Mouse (Mus musculus): ENCODE data around the gene Ttc25. TPM values are rescaled to one million over a fixed set of nuclear protein-coding genes. Genes with fewer than 3 reads are reported as not detected.
"Not testable (repeated sequence)": the region's sequence is repeated elsewhere in the genome, so short reads cannot be mapped to it uniquely, and the experiment has no call there.

The Ttc25 gene
- polyA plus RNA-seq, 1 experiment from 2014 or later = 1.9 TPM

GRCm38 (mm10) chr11:100579116-100579799 is 33.9 kb downstream of the Ttc25 start:
- 96% methylated on average over 9 of the region's 9 CpGs for WGBS
- peaks cover 20% of the 10 kb centered on the region for H3K4me1 ChIP-seq
- peaks cover 10% of the 10 kb centered on the region for H3K27me3 ChIP-seq (ENCODE audit: low read depth, poor library complexity, severe bottlenecking)
- H3K9me3 ChIP-seq (replicated peaks) = no peaks in the 10 kb centered on the region
- H3K4me3 ChIP-seq = no peak overlapping the region
- peaks cover 77% of the 10 kb centered on the region for H3K36me3 ChIP-seq
- no peak for DNase-seq (ENCODE audit: low spot score)
- no peak overlapping the region for H3K27ac ChIP-seq (replicated peaks)

GRCm38 (mm10) chr11:100580275-100580674 is 34.9 kb downstream of the Ttc25 start:
- Histone ChIP-seq H3K4me3 (no peak overlapping the region), H3K9me3 (replicated peaks) (no peaks in the 10 kb centered on the region), H3K36me3 (peaks cover 87% of the 10 kb centered on the region), H3K27ac (replicated peaks) (no peak overlapping the region), H3K4me1 (peaks cover 12% of the 10 kb centered on the region), H3K27me3 (ENCODE audit: low read depth, poor library complexity, severe bottlenecking) (peaks cover 10% of the 10 kb centered on the region)
- WGBS = 90% methylated on average over 13 of the region's 13 CpGs
- no peak for DNase-seq (ENCODE audit: low spot score)

DNA sequence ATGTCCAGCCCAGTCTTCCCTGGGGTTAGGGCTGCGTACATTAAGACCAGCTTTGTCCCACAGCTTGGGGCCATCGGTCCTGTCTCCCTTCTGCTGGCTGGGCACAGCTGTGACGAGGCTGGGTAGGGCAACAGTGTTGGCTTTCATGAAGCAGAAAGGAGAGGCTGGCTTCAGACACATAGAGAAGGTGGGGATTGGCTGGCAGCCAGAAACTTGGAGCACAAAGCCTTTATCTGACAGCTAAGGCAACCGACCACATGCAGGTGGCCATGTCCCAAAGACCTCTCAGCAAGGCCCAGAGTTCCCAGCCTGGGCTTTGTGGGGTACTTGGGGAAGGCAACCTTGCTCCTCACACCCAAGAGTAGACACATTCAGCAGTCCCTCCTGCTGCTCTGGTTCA is 36.3 kb downstream of the Ttc25 start:
- H3K4me3 ChIP-seq = no peak overlapping the region
- WGBS = 90% methylated on average over 4 of the region's 4 CpGs
- no peaks in the 10 kb centered on the region for H3K4me1 ChIP-seq
- H3K9me3 ChIP-seq (replicated peaks) = no peaks in the 10 kb centered on the region
- no peaks in the 10 kb centered on the region; the same call in 1 of the 2 replicates for H3K27me3 ChIP-seq (ENCODE audit: low read depth, poor library complexity, severe bottlenecking)
- peaks cover 97% of the 10 kb centered on the region for H3K36me3 ChIP-seq
- DNase-seq (ENCODE audit: low spot score) = no peak
- no peak overlapping the region for H3K27ac ChIP-seq (replicated peaks)

- WGBS = 78% methylated on average over 1 of the region's 1 CpGs
- H3K36me3 ChIP-seq = peaks cover 97% of the 10 kb centered on the region
- not testable (repeated sequence) for H3K27me3 ChIP-seq (ENCODE audit: low read depth, poor library complexity, severe bottlenecking); DNase-seq (ENCODE audit: low spot score); H3K4me1 ChIP-seq; H3K27ac ChIP-seq (replicated peaks); H3K4me3 ChIP-seq; H3K9me3 ChIP-seq (replicated peaks)
Measured at GRCm38 (mm10) chr11:100582413-100582812, 37.0 kb downstream of the Ttc25 start.

- Histone ChIP-seq H3K36me3 (peaks cover 99% of the 10 kb centered on the region), H3K9me3 (replicated peaks) (no peaks in the 10 kb centered on the region), H3K4me3 (no peak overlapping the region), H3K4me1 (no peaks in the 10 kb centered on the region), H3K27ac (replicated peaks) (no peak overlapping the region), H3K27me3 (ENCODE audit: low read depth, poor library complexity, severe bottlenecking) (no peaks in the 10 kb centered on the region)
- 83% methylated on average over 2 of the region's 2 CpGs for WGBS
- no peak for DNase-seq (ENCODE audit: low spot score)
Measured at GRCm38 (mm10) chr11:100582836-100583235, 37.4 kb downstream of the Ttc25 start.

DNA sequence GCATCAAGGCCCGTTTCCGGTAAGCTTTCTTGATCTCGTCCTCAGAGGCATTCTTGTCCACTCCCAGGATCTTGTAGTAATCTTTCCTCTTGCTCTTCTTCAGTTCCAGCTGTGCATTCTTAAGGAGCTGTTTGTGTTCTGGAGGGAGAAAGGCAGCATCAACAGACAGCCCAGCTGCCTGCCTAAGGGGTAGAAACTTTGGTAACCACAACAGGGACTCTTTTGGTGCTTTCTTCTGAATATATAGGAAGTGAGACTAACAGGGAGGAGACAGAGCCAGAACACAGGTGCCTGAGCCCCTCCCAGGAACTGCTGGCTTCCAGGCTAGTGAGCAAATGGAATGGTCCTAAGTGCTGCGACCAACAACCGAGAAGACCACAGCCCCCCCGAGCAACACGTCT is 39.2 kb downstream of the Ttc25 start:
- no peak overlapping the region for H3K4me3 ChIP-seq
- H3K27me3 ChIP-seq (ENCODE audit: low read depth, poor library complexity, severe bottlenecking) = no peaks in the 10 kb centered on the region
- no peaks in the 10 kb centered on the region for H3K9me3 ChIP-seq (replicated peaks)
- no peak overlapping the region for H3K27ac ChIP-seq (replicated peaks)
- WGBS = 91% methylated on average over 7 of the region's 7 CpGs
- peaks cover 100% of the 10 kb centered on the region for H3K36me3 ChIP-seq
- DNase-seq (ENCODE audit: low spot score) = no peak
- no peaks in the 10 kb centered on the region for H3K4me1 ChIP-seq

DNA sequence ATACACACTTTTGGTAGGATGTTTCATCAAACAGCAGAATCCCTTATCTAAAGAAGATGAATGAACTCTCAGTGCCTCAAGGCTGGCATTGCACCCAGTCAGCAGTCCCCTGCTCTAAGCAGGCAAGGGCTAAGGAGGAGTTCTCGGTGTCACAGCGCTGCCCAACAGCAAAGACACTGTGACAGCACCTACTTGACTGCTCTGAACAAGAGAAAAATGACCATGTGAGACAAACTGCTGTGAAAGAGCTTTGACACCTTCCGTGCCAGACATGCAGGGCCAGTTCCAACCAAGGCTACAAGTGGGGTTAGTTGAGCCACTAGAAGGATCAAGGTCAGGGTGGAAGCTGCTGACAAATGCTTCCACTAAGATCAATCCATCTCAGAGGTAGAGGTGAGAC is 39.7 kb downstream of the Ttc25 start:
- H3K9me3 ChIP-seq (replicated peaks) = no peaks in the 10 kb centered on the region
- H3K36me3 ChIP-seq = peaks cover 100% of the 10 kb centered on the region
- 96% methylated on average over 3 of the region's 3 CpGs for WGBS
- no peak overlapping the region for H3K4me3 ChIP-seq
- H3K27ac ChIP-seq (replicated peaks) = no peak overlapping the region
- no peaks in the 10 kb centered on the region for H3K27me3 ChIP-seq (ENCODE audit: low read depth, poor library complexity, severe bottlenecking)
- no peak for DNase-seq (ENCODE audit: low spot score)
- no peaks in the 10 kb centered on the region for H3K4me1 ChIP-seq

DNA sequence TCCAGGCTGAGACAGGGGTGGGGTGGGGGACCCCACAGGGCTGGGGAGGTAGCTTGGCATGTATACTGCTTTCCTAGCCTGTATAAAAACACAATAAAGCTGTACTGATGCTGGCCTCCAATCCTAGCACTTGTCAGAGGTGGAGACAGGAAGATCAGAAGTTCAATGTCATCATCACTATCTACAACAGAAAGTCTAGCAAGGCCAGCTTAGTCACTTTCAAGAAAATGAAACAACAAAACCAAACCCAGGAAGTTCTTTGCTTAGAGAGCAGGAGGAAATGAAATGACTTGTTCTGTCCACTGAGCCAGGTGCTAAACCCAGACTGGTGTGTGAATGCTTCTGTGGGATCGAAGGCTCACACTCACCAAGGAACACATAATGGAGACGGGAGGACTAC is 43.1 kb downstream of the Ttc25 start:
- no peak for DNase-seq (ENCODE audit: low spot score)
- H3K9me3 ChIP-seq (replicated peaks) = no peaks in the 10 kb centered on the region
- no peak overlapping the region for H3K4me3 ChIP-seq
- H3K27ac ChIP-seq (replicated peaks) = no peak overlapping the region
- 100% methylated on average over 2 of the region's 2 CpGs for WGBS
- H3K36me3 ChIP-seq = peaks cover 99% of the 10 kb centered on the region
- no peaks in the 10 kb centered on the region for H3K4me1 ChIP-seq
- no peaks in the 10 kb centered on the region for H3K27me3 ChIP-seq (ENCODE audit: low read depth, poor library complexity, severe bottlenecking)

- WGBS = 89% methylated on average over 11 of the region's 11 CpGs
- no peak overlapping the region for H3K27ac ChIP-seq (replicated peaks)
- DNase-seq (ENCODE audit: low spot score) = no peak
Measured at GRCm38 (mm10) chr11:100592346-100593046, 47.1 kb downstream of the Ttc25 start.

DNA sequence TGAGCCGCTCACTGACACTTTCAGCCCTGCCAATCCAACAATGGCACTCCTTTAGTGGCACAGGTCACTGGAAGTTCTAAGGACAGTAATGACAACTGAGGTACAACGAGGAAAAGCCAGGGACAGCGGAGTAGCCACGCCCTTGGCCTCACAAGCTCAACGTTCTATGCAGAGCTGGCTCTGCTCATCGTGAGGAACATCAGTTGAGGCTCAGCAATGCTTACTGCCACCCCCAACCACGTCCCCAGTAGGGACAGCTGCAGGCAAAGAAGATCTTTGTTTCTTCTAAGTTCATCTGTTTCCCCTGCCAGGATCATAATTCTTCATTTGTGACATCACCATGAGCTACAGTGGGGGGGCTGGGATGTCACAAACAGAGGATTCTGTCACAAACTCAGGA is 49.2 kb downstream of the Ttc25 start:
- Histone ChIP-seq H3K4me1 (no peaks in the 10 kb centered on the region), H3K27ac (replicated peaks) (no peak overlapping the region), H3K4me3 (no peak overlapping the region), H3K36me3 (peaks cover 99% of the 10 kb centered on the region), H3K9me3 (replicated peaks) (no peaks in the 10 kb centered on the region), H3K27me3 (ENCODE audit: low read depth, poor library complexity, severe bottlenecking) (no peaks in the 10 kb centered on the region)
- no peak for DNase-seq (ENCODE audit: low spot score)
- 96% methylated on average over 7 of the region's 7 CpGs for WGBS

More at GRCm38 (mm10) chr11:100592346-100593046, 47.1 kb downstream of the Ttc25 start:
- Histone ChIP-seq H3K4me3 (no peak overlapping the region), H3K36me3 (peaks cover 99% of the 10 kb centered on the region), H3K9me3 (replicated peaks) (no peaks in the 10 kb centered on the region), H3K27me3 (ENCODE audit: low read depth, poor library complexity, severe bottlenecking) (no peaks in the 10 kb centered on the region), H3K4me1 (no peaks in the 10 kb centered on the region)

DNA sequence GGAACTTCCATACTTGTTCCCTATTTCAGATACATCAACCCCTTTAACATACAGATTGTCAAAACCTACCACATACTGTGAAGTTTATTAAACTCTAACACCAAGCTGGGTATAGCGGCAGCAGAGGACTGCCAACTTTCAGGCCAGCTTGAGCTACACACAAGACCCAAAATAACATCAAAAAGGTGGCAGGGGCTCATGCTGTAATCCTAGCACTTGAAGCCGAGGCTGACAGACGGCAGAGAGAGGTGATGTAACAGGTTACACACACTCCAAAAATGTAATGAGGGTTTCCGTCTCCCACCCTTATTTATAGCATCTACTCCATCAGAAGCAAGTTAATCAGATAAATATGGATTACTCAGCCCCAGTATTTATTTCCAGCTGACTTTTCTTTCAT is 50.1 kb downstream of the Ttc25 start:
- 87% methylated on average over 4 of the region's 4 CpGs for WGBS

DNA sequence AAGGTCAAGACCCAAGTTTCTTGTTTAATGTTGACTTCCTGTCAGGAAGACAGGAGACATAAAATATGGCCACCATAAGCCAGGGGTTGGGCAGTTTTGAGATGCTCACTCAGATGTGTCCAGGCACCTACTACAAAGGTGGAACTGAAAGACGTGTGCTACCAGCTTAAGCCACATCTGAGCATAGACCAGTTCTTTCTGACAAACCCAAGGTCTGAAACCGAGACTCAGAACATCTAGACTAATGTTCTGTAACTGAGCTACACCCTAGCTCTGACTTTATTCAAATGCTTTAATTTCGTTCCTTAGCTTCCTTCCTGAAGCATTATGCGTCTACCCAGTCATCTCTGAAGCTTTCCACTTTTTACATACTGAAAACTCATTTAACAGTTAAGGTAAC is 52.7 kb downstream of the Ttc25 start:
- WGBS = 91% methylated on average over 4 of the region's 4 CpGs

More for the DNA sequence above, 50.1 kb downstream of the Ttc25 start:
- Histone ChIP-seq H3K4me1 (no peaks in the 10 kb centered on the region), H3K4me3 (no peak overlapping the region), H3K36me3 (peaks cover 100% of the 10 kb centered on the region), H3K27me3 (ENCODE audit: low read depth, poor library complexity, severe bottlenecking) (no peaks in the 10 kb centered on the region), H3K27ac (replicated peaks) (no peak overlapping the region), H3K9me3 (replicated peaks) (no peaks in the 10 kb centered on the region)
- DNase-seq (ENCODE audit: low spot score) = no peak

GRCm38 (mm10) chr11:100601372-100601771 is 56.0 kb downstream of the Ttc25 start:
- Histone ChIP-seq H3K27me3 (ENCODE audit: low read depth, poor library complexity, severe bottlenecking) (no peaks in the 10 kb centered on the region), H3K27ac (replicated peaks) (no peak overlapping the region), H3K4me1 (no peaks in the 10 kb centered on the region), H3K9me3 (replicated peaks) (no peaks in the 10 kb centered on the region), H3K36me3 (peaks cover 90% of the 10 kb centered on the region), H3K4me3 (no peak overlapping the region)
- WGBS = 95% methylated on average over 3 of the region's 3 CpGs
- no peak for DNase-seq (ENCODE audit: low spot score)

More for the DNA sequence above, 52.7 kb downstream of the Ttc25 start:
- Histone ChIP-seq H3K4me1 (no peaks in the 10 kb centered on the region), H3K27me3 (ENCODE audit: low read depth, poor library complexity, severe bottlenecking) (no peaks in the 10 kb centered on the region), H3K9me3 (replicated peaks) (no peaks in the 10 kb centered on the region), H3K36me3 (peaks cover 100% of the 10 kb centered on the region), H3K4me3 (no peak overlapping the region), H3K27ac (replicated peaks) (no peak overlapping the region)
- no peak for DNase-seq (ENCODE audit: low spot score)

Measured in midbrain, embryonic 10.5 days (tissue).